Mouse (Mus musculus): ENCODE results near the gene Dcun1d3. TPM values are rescaled to one million over a fixed set of nuclear protein-coding genes. Genes with fewer than 3 reads are reported as not detected.

The Dcun1d3 gene
- total and polyA plus RNA-seq, 3 experiments, result 2.5 to 5.6 TPM; not detected in 1

- no peaks in the 10 kb centered on the region for H3K9me3 ChIP-seq (replicated peaks; ENCODE audit: insufficient read depth, low read length)
- peak; percentile 54 for DNase-seq (ENCODE audit: low read depth, low spot score)
- peaks cover 2% of the 10 kb centered on the region; the same call in 1 of the 2 replicates for H3K79me2 ChIP-seq (ENCODE audit: control insufficient read depth, insufficient read depth, low read length, poor library complexity)
- H3K27me3 ChIP-seq (ENCODE audit: control insufficient read depth in 1 of 2, insufficient read depth in 2 of 2, low read length in 2 of 2), result no peaks in the 10 kb centered on the region
- TF ChIP-seq TAL1 (IDR thresholded peaks at IDR 0.05; ENCODE audit: low read length) (peak; percentile 48), JUND (IDR thresholded peaks at IDR 0.05; ENCODE audit: low read depth, low read length) (no peak), GATA1 (IDR thresholded peaks at IDR 0.05; ENCODE audit: low read depth, low read length) (peak; percentile 53)
- peaks cover 0 to 32% of the 10 kb centered on the region in 2 experiments; a peak in 2 of 4 replicates for H3K36me3 ChIP-seq (ENCODE audit: control insufficient read depth in 1 of 2, insufficient read depth in 2 of 2, low read length in 2 of 2)
- H3K27ac ChIP-seq (ENCODE audit: control insufficient read depth, low read depth, low read length), result peak overlapping the region; percentile 31; the same call in 1 of the 2 replicates
- peak overlapping the region; percentile 84 to 88 for H3K4me3 ChIP-seq (ENCODE audit: control insufficient read depth in 1 of 2, insufficient read depth in 1 of 2, low read depth in 2 of 2, low read length in 2 of 2)
- peak overlapping the region; percentile 69 for H3K9ac ChIP-seq (ENCODE audit: control insufficient read depth, low read depth, low read length, poor library complexity, severe bottlenecking)
- H3K4me1 ChIP-seq (ENCODE audit: control insufficient read depth in 1 of 2, insufficient read depth in 2 of 2, low read length in 2 of 2), result peaks cover 10 to 17% of the 10 kb centered on the region in 2 experiments
Measured at GRCm38 (mm10) chr7:119894818-119895544, 1.1 kb downstream of the Dcun1d3 start.

- TF ChIP-seq JUND (IDR thresholded peaks at IDR 0.05; ENCODE audit: low read depth, low read length) (no peak), ZC3H11A (IDR thresholded peaks at IDR 0.05; ENCODE audit: low read depth, low read length) (no peak), MXI1 (IDR thresholded peaks at IDR 0.05; ENCODE audit: low read depth, low read length) (no peak), POLR2A (IDR thresholded peaks at IDR 0.05; ENCODE audit: control insufficient read depth in 1 of 2, insufficient read depth in 1 of 2, low read depth in 1 of 2, low read length in 2 of 2, poor library complexity in 1 of 2) (no peak), ELF1 (IDR thresholded peaks at IDR 0.05; ENCODE audit: low read depth, low read length) (no peak), KAT2A (conservative IDR thresholded peaks at IDR 0.05; ENCODE audit: low read depth, low read length) (no peak), POLR2AphosphoS2 (IDR thresholded peaks at IDR 0.05; ENCODE audit: low read length) (no peak), MYB (IDR thresholded peaks at IDR 0.05; ENCODE audit: low read depth, low read length) (no peak), EP300 (IDR thresholded peaks at IDR 0.05; ENCODE audit: low read depth in 1 of 2, low read length in 2 of 2) (no peak)
- Histone ChIP-seq H3K9me3 (replicated peaks; ENCODE audit: insufficient read depth, low read length) (no peaks in the 10 kb centered on the region), H3K4me1 (ENCODE audit: control insufficient read depth in 1 of 2, insufficient read depth in 2 of 2, low read length in 2 of 2) (peaks cover 8 to 17% of the 10 kb centered on the region in 2 experiments), H3K36me3 (ENCODE audit: control insufficient read depth in 1 of 2, insufficient read depth in 2 of 2, low read length in 2 of 2) (peaks cover 0 to 21% of the 10 kb centered on the region in 2 experiments; a peak in 2 of 4 replicates), H3K9ac (ENCODE audit: control insufficient read depth, low read depth, low read length, poor library complexity, severe bottlenecking) (no peak overlapping the region), H3K79me2 (ENCODE audit: control insufficient read depth, insufficient read depth, low read length, poor library complexity) (peaks cover 2% of the 10 kb centered on the region), H3K27ac (ENCODE audit: control insufficient read depth, low read depth, low read length) (no peak overlapping the region), H3K4me3 (ENCODE audit: control insufficient read depth in 1 of 2, insufficient read depth in 1 of 2, low read depth in 2 of 2, low read length in 2 of 2) (no peak overlapping the region), H3K27me3 (ENCODE audit: control insufficient read depth in 1 of 2, insufficient read depth in 2 of 2, low read length in 2 of 2) (no peaks in the 10 kb centered on the region)
- no peak for DNase-seq (ENCODE audit: low read depth, low spot score)
Measured at GRCm38 (mm10) chr7:119892742-119893141, 3.4 kb downstream of the Dcun1d3 start.

- Histone ChIP-seq H3K4me3 (ENCODE audit: control insufficient read depth in 1 of 2, insufficient read depth in 1 of 2, low read depth in 2 of 2, low read length in 2 of 2) (no peak overlapping the region), H3K27me3 (ENCODE audit: control insufficient read depth in 1 of 2, insufficient read depth in 2 of 2, low read length in 2 of 2) (no peaks in the 10 kb centered on the region), H3K9me3 (replicated peaks; ENCODE audit: insufficient read depth, low read length) (no peaks in the 10 kb centered on the region), H3K27ac (ENCODE audit: control insufficient read depth, low read depth, low read length) (no peak overlapping the region), H3K79me2 (ENCODE audit: control insufficient read depth, insufficient read depth, low read length, poor library complexity) (peaks cover 2% of the 10 kb centered on the region), H3K9ac (ENCODE audit: control insufficient read depth, low read depth, low read length, poor library complexity, severe bottlenecking) (no peak overlapping the region), H3K4me1 (ENCODE audit: control insufficient read depth in 1 of 2, insufficient read depth in 2 of 2, low read length in 2 of 2) (peaks cover 5 to 13% of the 10 kb centered on the region in 2 experiments), H3K36me3 (ENCODE audit: control insufficient read depth in 1 of 2, insufficient read depth in 2 of 2, low read length in 2 of 2) (peaks cover 0 to 16% of the 10 kb centered on the region in 2 experiments; a peak in 2 of 4 replicates)
- TF ChIP-seq USF2 (IDR thresholded peaks at IDR 0.05; ENCODE audit: borderline replicate concordance in 1 of 2, insufficient read depth in 1 of 2, low read depth in 1 of 2, low read length in 2 of 2), result no peak
- TF ChIP-seq ZNF384 (IDR thresholded peaks at IDR 0.05; ENCODE audit: low read depth, low read length), result no peak
- TF ChIP-seq EP300 (IDR thresholded peaks at IDR 0.05; ENCODE audit: low read depth in 1 of 2, low read length in 2 of 2), result no peak
- TF ChIP-seq E2F4 (IDR thresholded peaks at IDR 0.05; ENCODE audit: borderline replicate concordance, low read depth, low read length), result no peak
- no peak for TF ChIP-seq USF1 (IDR thresholded peaks at IDR 0.05; ENCODE audit: low read depth, low read length)
- no peak for TF ChIP-seq MAX (IDR thresholded peaks at IDR 0.05; ENCODE audit: low read length)
- no peak for TF ChIP-seq ZKSCAN1 (IDR thresholded peaks at IDR 0.05; ENCODE audit: low read depth, low read length)
- TF ChIP-seq KAT2A (conservative IDR thresholded peaks at IDR 0.05; ENCODE audit: low read depth, low read length), result no peak
- no peak for TF ChIP-seq POLR2A (IDR thresholded peaks at IDR 0.05; ENCODE audit: control insufficient read depth in 1 of 2, insufficient read depth in 1 of 2, low read depth in 1 of 2, low read length in 2 of 2, poor library complexity in 1 of 2)
- TF ChIP-seq HCFC1 (IDR thresholded peaks at IDR 0.05; ENCODE audit: low read depth, low read length), result no peak
- TF ChIP-seq SIN3A (IDR thresholded peaks at IDR 0.05; ENCODE audit: low read length), result no peak
- TF ChIP-seq MAZ (IDR thresholded peaks at IDR 0.05; ENCODE audit: low read depth, low read length), result no peak
- TF ChIP-seq MYB (IDR thresholded peaks at IDR 0.05; ENCODE audit: low read depth, low read length), result no peak
- TF ChIP-seq UBTF (IDR thresholded peaks at IDR 0.05; ENCODE audit: borderline replicate concordance, insufficient read depth, low read depth, low read length), result no peak
- TF ChIP-seq CTCF (IDR thresholded peaks at IDR 0.05 in 2 of 3, conservative IDR thresholded peaks at IDR 0.05 in 1 of 3; ENCODE audit: control insufficient read depth in 1 of 3, insufficient read depth in 1 of 3, low read depth in 2 of 3, low read length in 3 of 3, poor library complexity in 1 of 3, severe bottlenecking in 1 of 3), result no peak
- no peak for DNase-seq (ENCODE audit: low read depth, low spot score)
Measured at GRCm38 (mm10) chr7:119892198-119892597, 3.9 kb downstream of the Dcun1d3 start.
